Mouse (Mus musculus): Measurements from ENCODE around the gene Dcaf8. TPM values are rescaled to one million over a fixed set of nuclear protein-coding genes. Genes with fewer than 3 reads are reported as not detected.

Gene Dcaf8
- polyA plus RNA-seq, 1 experiment, result 4.3 TPM

DNA sequence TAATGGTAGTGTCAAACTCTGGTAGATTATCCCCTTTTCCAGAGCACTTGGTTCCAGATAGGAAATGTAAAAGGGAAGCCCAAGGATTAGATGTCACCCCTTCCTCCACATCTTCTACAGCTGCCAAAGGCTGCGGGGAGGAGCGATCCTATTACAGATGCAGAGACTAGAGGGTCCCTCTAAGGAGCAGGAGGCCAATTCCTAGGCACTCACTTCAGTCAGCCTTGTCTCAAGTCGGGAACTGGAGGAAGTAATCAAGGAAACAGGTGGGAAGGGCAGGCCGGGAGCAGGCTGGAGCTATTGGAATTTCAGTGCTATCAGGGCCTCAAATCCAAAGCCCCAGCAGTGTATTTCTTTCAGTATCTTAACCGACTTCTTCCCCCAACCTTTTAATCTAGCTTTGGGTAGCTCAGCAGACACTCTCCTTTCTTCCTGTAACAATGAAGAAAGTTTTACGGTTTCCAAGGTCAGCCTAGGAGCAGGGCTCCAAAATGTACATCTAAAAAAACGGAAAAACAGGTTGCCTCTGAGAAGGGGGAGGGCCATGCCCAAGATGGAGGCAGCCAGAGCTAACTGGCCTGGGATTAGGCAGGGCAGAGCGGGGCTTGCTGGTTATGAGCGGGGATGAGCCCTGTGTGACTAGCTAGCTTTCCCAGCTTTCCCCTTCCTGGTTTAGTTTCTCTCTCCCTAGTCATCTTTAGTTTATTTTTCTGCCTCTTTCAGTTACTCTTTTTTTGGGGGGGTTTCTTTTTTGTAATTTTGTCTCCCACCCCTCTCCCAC lies 56.3 kb downstream of the Dcaf8 start:
- Histone ChIP-seq H3K4me3 (replicated peaks) (no peak overlapping the region), H3K9me3 (ENCODE audit: control insufficient read depth, low read length) (no peaks in the 10 kb centered on the region), H3K4me1 (ENCODE audit: control insufficient read depth) (peaks cover 8% of the 10 kb centered on the region), H3K36me3 (ENCODE audit: control insufficient read depth) (peaks cover 33% of the 10 kb centered on the region), H3K27me3 (ENCODE audit: control insufficient read depth) (peaks cover 44% of the 10 kb centered on the region)
- no peak for TF ChIP-seq TAL1 (IDR thresholded peaks at IDR 0.05; ENCODE audit: low read length)
- TF ChIP-seq GATA1 (IDR thresholded peaks at IDR 0.05; ENCODE audit: low read length), result no peak

GRCm38 (mm10) chr1:172204814-172205740 lies 57.2 kb downstream of the Dcaf8 start:
- no peak overlapping the region for H3K4me3 ChIP-seq (replicated peaks)
- peaks cover 44% of the 10 kb centered on the region for H3K27me3 ChIP-seq (ENCODE audit: control insufficient read depth)
- H3K9me3 ChIP-seq (ENCODE audit: control insufficient read depth, low read length), result no peaks in the 10 kb centered on the region
- H3K4me1 ChIP-seq (ENCODE audit: control insufficient read depth), result peaks cover 8% of the 10 kb centered on the region
- TF ChIP-seq TAL1 (IDR thresholded peaks at IDR 0.05; ENCODE audit: low read length) (no peak), GATA1 (IDR thresholded peaks at IDR 0.05; ENCODE audit: low read length) (no peak)
- peaks cover 24% of the 10 kb centered on the region for H3K36me3 ChIP-seq (ENCODE audit: control insufficient read depth)

DNA sequence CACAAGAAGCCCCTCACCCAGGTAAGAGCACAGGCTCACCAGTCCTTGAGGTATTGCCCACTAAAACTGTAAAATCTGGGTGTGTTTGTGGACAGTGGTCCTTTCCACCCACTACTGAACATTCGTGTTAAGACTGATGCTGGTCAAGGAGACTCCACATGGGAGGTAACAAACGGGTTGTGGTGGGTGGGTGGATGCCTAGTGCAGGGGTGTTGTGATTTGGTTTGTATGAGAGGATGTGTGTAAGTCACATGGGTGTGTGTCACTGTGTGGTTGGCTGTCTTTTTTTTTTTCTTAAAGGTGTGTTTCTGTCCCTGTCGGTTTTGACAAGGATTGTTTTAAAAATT lies 57.8 kb downstream of the Dcaf8 start:
- peaks cover 8% of the 10 kb centered on the region for H3K4me1 ChIP-seq (ENCODE audit: control insufficient read depth)
- TF ChIP-seq GATA1 (IDR thresholded peaks at IDR 0.05; ENCODE audit: low read length), result no peak
- TF ChIP-seq TAL1 (IDR thresholded peaks at IDR 0.05; ENCODE audit: low read length), result no peak
- no peak overlapping the region for H3K4me3 ChIP-seq (replicated peaks)
- no peaks in the 10 kb centered on the region for H3K9me3 ChIP-seq (ENCODE audit: control insufficient read depth, low read length)
- peaks cover 18% of the 10 kb centered on the region for H3K36me3 ChIP-seq (ENCODE audit: control insufficient read depth)
- peaks cover 44% of the 10 kb centered on the region for H3K27me3 ChIP-seq (ENCODE audit: control insufficient read depth)

GRCm38 (mm10) chr1:172206141-172206917 lies 58.4 kb downstream of the Dcaf8 start, which contains the start of gene Pea15a:
Pea15a (minus strand) TSS chr1:172206804.
- Histone ChIP-seq H3K4me3 (replicated peaks) (peak within 1 kb of the TSS; percentile 54), H3K9me3 (ENCODE audit: control insufficient read depth, low read length) (no peaks in the 10 kb centered on the region), H3K4me1 (ENCODE audit: control insufficient read depth) (peaks cover 8% of the 10 kb centered on the region), H3K27me3 (ENCODE audit: control insufficient read depth) (peaks cover 44% of the 10 kb centered on the region), H3K36me3 (ENCODE audit: control insufficient read depth) (peaks cover 12% of the 10 kb centered on the region)
- TF ChIP-seq GATA1 (IDR thresholded peaks at IDR 0.05; ENCODE audit: low read length) (no peak), TAL1 (IDR thresholded peaks at IDR 0.05; ENCODE audit: low read length) (no peak)

GRCm38 (mm10) chr1:172207111-172207584 lies 59.3 kb downstream of the Dcaf8 start:
- H3K4me1 ChIP-seq (ENCODE audit: control insufficient read depth), result peaks cover 8% of the 10 kb centered on the region
- H3K27me3 ChIP-seq (ENCODE audit: control insufficient read depth), result peaks cover 46% of the 10 kb centered on the region
- no peaks in the 10 kb centered on the region for H3K9me3 ChIP-seq (ENCODE audit: control insufficient read depth, low read length)
- peaks cover 4% of the 10 kb centered on the region for H3K36me3 ChIP-seq (ENCODE audit: control insufficient read depth)
- H3K4me3 ChIP-seq (replicated peaks), result no peak overlapping the region
- TF ChIP-seq TAL1 (IDR thresholded peaks at IDR 0.05; ENCODE audit: low read length) (no peak), GATA1 (IDR thresholded peaks at IDR 0.05; ENCODE audit: low read length) (no peak)

DNA sequence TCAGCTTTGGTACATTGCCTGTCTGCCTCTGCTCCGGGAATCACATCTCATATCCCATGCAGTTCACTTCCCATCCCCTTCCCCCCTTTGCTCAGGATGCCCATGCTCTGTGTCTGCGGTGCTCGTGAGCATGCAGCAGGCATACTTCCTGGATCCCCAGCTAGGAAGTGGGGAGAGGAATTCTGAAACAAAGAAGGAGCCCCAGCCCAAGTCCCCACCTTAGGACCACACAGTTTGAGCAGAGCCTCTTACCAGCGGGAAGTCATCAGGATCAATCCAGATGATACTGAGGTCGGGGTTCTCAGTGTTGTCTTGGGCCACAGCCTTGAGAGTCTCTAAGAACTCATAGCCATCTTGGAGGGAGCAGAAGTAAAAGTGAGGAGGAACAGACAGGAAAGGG lies 64.9 kb downstream of the Dcaf8 start:
- no peaks in the 10 kb centered on the region for H3K9me3 ChIP-seq (ENCODE audit: control insufficient read depth, low read length)
- no peak overlapping the region for H3K4me3 ChIP-seq (replicated peaks)
- peaks cover 7% of the 10 kb centered on the region for H3K4me1 ChIP-seq (ENCODE audit: control insufficient read depth)
- TF ChIP-seq TAL1 (IDR thresholded peaks at IDR 0.05; ENCODE audit: low read length) (no peak), GATA1 (IDR thresholded peaks at IDR 0.05; ENCODE audit: low read length) (no peak)
- no peaks in the 10 kb centered on the region for H3K36me3 ChIP-seq (ENCODE audit: control insufficient read depth)
- peaks cover 9% of the 10 kb centered on the region for H3K27me3 ChIP-seq (ENCODE audit: control insufficient read depth)

DNA sequence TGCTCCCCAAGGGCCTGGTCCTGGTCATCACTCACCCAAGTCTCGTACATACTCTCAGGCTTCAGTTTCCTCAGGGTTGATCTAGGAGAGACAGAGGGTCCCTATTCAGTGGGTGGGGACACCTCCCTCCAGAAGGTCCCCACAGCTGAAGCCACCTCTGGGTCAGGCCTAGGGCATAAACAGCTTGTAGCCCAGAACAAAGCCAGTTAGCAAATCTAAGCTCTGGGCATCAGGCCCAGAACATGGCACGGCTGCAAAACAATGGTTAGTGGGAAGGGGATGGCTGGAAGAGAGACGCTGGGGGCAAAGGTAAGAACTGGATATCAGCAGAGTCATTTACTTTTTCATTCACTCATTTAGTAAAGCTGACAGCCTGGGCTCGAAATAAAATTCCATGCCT lies 65.9 kb downstream of the Dcaf8 start:
- Histone ChIP-seq H3K9me3 (ENCODE audit: control insufficient read depth, low read length) (no peaks in the 10 kb centered on the region), H3K27me3 (ENCODE audit: control insufficient read depth) (peaks cover 9% of the 10 kb centered on the region), H3K4me1 (ENCODE audit: control insufficient read depth) (peaks cover 7% of the 10 kb centered on the region), H3K4me3 (replicated peaks) (no peak overlapping the region), H3K36me3 (ENCODE audit: control insufficient read depth) (no peaks in the 10 kb centered on the region)
- TF ChIP-seq GATA1 (IDR thresholded peaks at IDR 0.05; ENCODE audit: low read length) (no peak), TAL1 (IDR thresholded peaks at IDR 0.05; ENCODE audit: low read length) (no peak)

GRCm38 (mm10) chr1:172214748-172215147 lies 66.9 kb downstream of the Dcaf8 start:
- TF ChIP-seq TAL1 (IDR thresholded peaks at IDR 0.05; ENCODE audit: low read length) (no peak), GATA1 (IDR thresholded peaks at IDR 0.05; ENCODE audit: low read length) (no peak)
- Histone ChIP-seq H3K4me1 (ENCODE audit: control insufficient read depth) (peaks cover 7% of the 10 kb centered on the region), H3K36me3 (ENCODE audit: control insufficient read depth) (no peaks in the 10 kb centered on the region), H3K27me3 (ENCODE audit: control insufficient read depth) (peaks cover 9% of the 10 kb centered on the region), H3K9me3 (ENCODE audit: control insufficient read depth, low read length) (no peaks in the 10 kb centered on the region), H3K4me3 (replicated peaks) (no peak overlapping the region)

All from erythroblast, embryonic 14.5 days (primary cell).